Mouse (Mus musculus) brown adipose tissue, adult 24 weeks (tissue): ENCODE measurements around the gene Klhl29. TPM values are rescaled to one million over a fixed set of nuclear protein-coding genes. Genes with fewer than 3 reads are reported as not detected.

Source experiments
- H3K27ac ChIP-seq: fragments of 200-500 bp; replicated peaks from 2 replicates; pipeline ENCODE4 v1.5.1; 2012; ENCODE audit warnings: low read depth, mild to moderate bottlenecking, low read length
- H3K4me1 ChIP-seq: fragments of 200-500 bp; 2 replicates; pipeline ENCODE4 v1.6.1; 2012; ENCODE audit warnings: low read length, mixed read lengths; ENCODE audit not compliant: control insufficient read depth, insufficient read depth, insufficient read length
- H3K4me3 ChIP-seq: fragments of 200-500 bp; 2 replicates; pipeline ENCODE4 v1.5.1; 2012; ENCODE audit warnings: low read depth, mild to moderate bottlenecking, low read length, moderate library complexity; ENCODE audit not compliant: insufficient read depth
- polyA plus RNA-seq: library from polyadenylated mRNA; stranded (reverse); fragments of >200 nt; gene quantifications from 2 replicates; pipeline ENCODE4 v1.2.4, GENCODE M21; 2012; ENCODE audit not compliant: missing spikeins, insufficient read depth, insufficient read length

The Klhl29 gene
- polyA plus RNA-seq, 1 experiment, result 0.67 TPM

- peaks cover 22% of the 10 kb centered on the region for H3K4me1 ChIP-seq
- H3K4me3 ChIP-seq, result no peak overlapping the region
- H3K27ac ChIP-seq, result no peak overlapping the region
Observed at GRCm38 (mm10) chr12:5243867-5244266, 131.6 kb downstream of the Klhl29 start.

GRCm38 (mm10) chr12:5243449-5243848, 132.0 kb downstream of the Klhl29 start:
- peaks cover 22% of the 10 kb centered on the region for H3K4me1 ChIP-seq
- H3K27ac ChIP-seq, result no peak overlapping the region
- H3K4me3 ChIP-seq, result no peak overlapping the region

GRCm38 (mm10) chr12:5242551-5243330, 132.7 kb downstream of the Klhl29 start:
- no peak overlapping the region for H3K4me3 ChIP-seq
- no peak overlapping the region for H3K27ac ChIP-seq

GRCm38 (mm10) chr12:5239451-5240245, 135.8 kb downstream of the Klhl29 start:
- peaks cover 4% of the 10 kb centered on the region for H3K4me1 ChIP-seq
- H3K27ac ChIP-seq, result no peak overlapping the region
- no peak overlapping the region for H3K4me3 ChIP-seq

More at GRCm38 (mm10) chr12:5242551-5243330, 132.7 kb downstream of the Klhl29 start:
- peaks cover 22% of the 10 kb centered on the region for H3K4me1 ChIP-seq

GRCm38 (mm10) chr12:5237078-5237477, 138.4 kb downstream of the Klhl29 start:
- Histone ChIP-seq H3K4me3 (no peak overlapping the region), H3K4me1 (no peaks in the 10 kb centered on the region; the same call in 1 of the 2 replicates), H3K27ac (no peak overlapping the region)

- Histone ChIP-seq H3K27ac (no peak overlapping the region), H3K4me3 (no peak overlapping the region), H3K4me1 (no peaks in the 10 kb centered on the region)
Observed at GRCm38 (mm10) chr12:5235596-5235995, 139.9 kb downstream of the Klhl29 start.

- Histone ChIP-seq H3K4me3 (no peak overlapping the region), H3K4me1 (peaks cover 5% of the 10 kb centered on the region; the same call in 1 of the 2 replicates), H3K27ac (no peak overlapping the region)
Observed at GRCm38 (mm10) chr12:5230504-5230903, 145.0 kb downstream of the Klhl29 start.

GRCm38 (mm10) chr12:5226676-5227654, 148.5 kb downstream of the Klhl29 start:
- peaks cover 5% of the 10 kb centered on the region; the same call in 1 of the 2 replicates for H3K4me1 ChIP-seq
- H3K27ac ChIP-seq, result no peak overlapping the region
- H3K4me3 ChIP-seq, result no peak overlapping the region

- Histone ChIP-seq H3K4me1 (peaks cover 9% of the 10 kb centered on the region; the same call in 1 of the 2 replicates), H3K27ac (no peak overlapping the region), H3K4me3 (no peak overlapping the region)
Observed at GRCm38 (mm10) chr12:5223595-5223994, 151.9 kb downstream of the Klhl29 start.

GRCm38 (mm10) chr12:5222439-5223202, 152.9 kb downstream of the Klhl29 start:
- H3K4me1 ChIP-seq, result peaks cover 9% of the 10 kb centered on the region; the same call in 1 of the 2 replicates
- no peak overlapping the region for H3K27ac ChIP-seq
- H3K4me3 ChIP-seq, result no peak overlapping the region

GRCm38 (mm10) chr12:5219913-5220575, 155.4 kb downstream of the Klhl29 start:
- no peak overlapping the region for H3K4me3 ChIP-seq
- H3K27ac ChIP-seq, result peak overlapping the region; percentile 41; the same call in 1 of the 2 replicates
- peaks cover 4% of the 10 kb centered on the region; the same call in 1 of the 2 replicates for H3K4me1 ChIP-seq

GRCm38 (mm10) chr12:5215836-5216747, 159.4 kb downstream of the Klhl29 start:
- H3K4me1 ChIP-seq, result peaks cover 16% of the 10 kb centered on the region
- H3K27ac ChIP-seq, result no peak overlapping the region
- H3K4me3 ChIP-seq, result no peak overlapping the region

- Histone ChIP-seq H3K4me3 (no peak overlapping the region), H3K27ac (peak overlapping the region; percentile 66), H3K4me1 (peaks cover 12% of the 10 kb centered on the region)
Observed at GRCm38 (mm10) chr12:5214266-5214665, 161.2 kb downstream of the Klhl29 start.
